In the genomic region with DNA sequence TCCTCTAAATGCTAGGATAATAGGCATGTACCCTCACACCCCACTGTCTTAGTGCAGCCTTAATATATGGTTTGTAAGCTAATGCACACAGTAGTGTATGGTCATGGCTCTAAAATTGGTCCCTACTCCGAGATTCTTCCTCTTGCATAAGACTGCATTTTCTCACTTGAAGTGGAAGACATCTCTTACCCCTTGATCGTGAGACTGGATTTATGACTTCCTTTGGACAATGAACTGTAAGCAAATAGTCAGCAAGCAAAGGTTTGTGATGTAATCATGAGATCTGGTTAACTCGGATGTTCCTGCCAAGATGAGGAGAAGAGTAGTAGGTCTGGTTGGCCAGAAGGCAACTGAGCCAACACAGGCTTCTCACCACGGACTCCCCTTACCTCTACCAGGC, we compare ENCODE assay signal across 25 mouse cellular contexts.
A peak's percentile ranks its signal among the peaks of the same experiment; 100 is the strongest.
DNase-seq lines count a peak whose midpoint lies in the region; ATAC-seq and TF ChIP-seq lines count a peak whose summit lies in the region.
"Had no signal": no experiment of that assay in that cellular context is flagged by ENCODE, and none has a peak within 500 bp of the region (broad histone marks: within the 10 kb centered on the region; RNA-seq: fewer than 3 reads in every experiment).

No protein-coding gene starts in this region.

- no peak for ATAC-seq in liver, embryonic 12.5 days
- ATAC-seq in lung, embryonic 16.5 days (ENCODE audit: low read depth) = peak; percentile 84
- ATAC-seq: forebrain, embryonic 14.5 days; forebrain, postnatal 0 days; Patski had no signal

- no peaks in the 10 kb centered on the region for H3K27me3 ChIP-seq in liver, adult 2 months (ENCODE audit: control insufficient read depth, insufficient read depth, low read length)
- H3K27me3 ChIP-seq in liver, embryonic 12.5 days (replicated peaks) = peaks cover 10% of the 10 kb centered on the region
- H3K27me3 ChIP-seq in lung, embryonic 16.5 days (ENCODE audit: control insufficient read depth, insufficient read depth, low read depth, low read length) = no peaks in the 10 kb centered on the region
- H3K27me3 ChIP-seq in myocyte (ENCODE audit: control insufficient read depth, insufficient read depth, insufficient read length) = no peaks in the 10 kb centered on the region
- H3K27me3 ChIP-seq: embryonic facial prominence, embryonic 12.5 days; embryonic facial prominence, embryonic 15.5 days; hindbrain, embryonic 15.5 days; Patski had no signal

- no peaks in the 10 kb centered on the region for H3K9me3 ChIP-seq in liver, embryonic 12.5 days (replicated peaks)
- H3K9me3 ChIP-seq in lung, embryonic 16.5 days (ENCODE audit: control insufficient read depth, low read length) = no peaks in the 10 kb centered on the region
- H3K9me3 ChIP-seq: embryonic facial prominence, embryonic 12.5 days; embryonic facial prominence, embryonic 15.5 days; heart, embryonic 10.5 days; heart, embryonic 13.5 days; hindbrain, embryonic 15.5 days had no signal

- H3K4me2 ChIP-seq in liver, embryonic 12.5 days = no peak overlapping the region
- H3K4me2 ChIP-seq in lung, embryonic 16.5 days (ENCODE audit: low read depth, low read length) = no peak overlapping the region
- no peak overlapping the region for H3K4me2 ChIP-seq in myocyte (ENCODE audit: low read depth)
- H3K4me2 ChIP-seq: embryonic facial prominence, embryonic 12.5 days; embryonic facial prominence, embryonic 15.5 days; heart, embryonic 13.5 days; hindbrain, embryonic 15.5 days had no signal

- no peaks in the 10 kb centered on the region for H3K79me2 ChIP-seq in liver, adult 2 months (ENCODE audit: control insufficient read depth, insufficient read depth, low read length)
- H3K79me2 ChIP-seq in myocyte (ENCODE audit: control insufficient read depth, insufficient read depth) = no peaks in the 10 kb centered on the region

- peak; percentile 64 for DNase-seq in liver, adult 2 months (ENCODE audit: extremely low read depth, low read depth, low spot score)
- DNase-seq in lung, adult 18-20 months = no peak
- DNase-seq in MN1 (ENCODE audit: low spot score) = peak; percentile 21
- no peak for DNase-seq in right cerebral cortex, postnatal 25 days
- DNase-seq: adrenal gland, adult 2 months; adrenal gland, postnatal 14 days; cerebellum, adult 11 months; cerebellum, adult 2 months; cerebellum, adult 9-11 months; cerebellum, postnatal 25 days; forebrain, postnatal 0 days; gastrocnemius, postnatal 25 days; heart, adult 2 months; heart, postnatal 14 days; heart, postnatal 4 days had no signal

- no peak overlapping the region for H3ac ChIP-seq in myocyte (ENCODE audit: control insufficient read depth, insufficient read length)

- H3K4me3 ChIP-seq in liver, adult 2 months (ENCODE audit: insufficient read depth, low read depth, low read length) = no peak overlapping the region
- H3K4me3 ChIP-seq in liver, embryonic 12.5 days = no peak overlapping the region
- H3K4me3 ChIP-seq in lung, embryonic 16.5 days (ENCODE audit: low read length) = no peak overlapping the region
- H3K4me3 ChIP-seq in myocyte = no peak overlapping the region
- H3K4me3 ChIP-seq: embryonic facial prominence, embryonic 12.5 days; embryonic facial prominence, embryonic 15.5 days; heart, adult 2 months; heart, embryonic 10.5 days; heart, embryonic 13.5 days; hindbrain, embryonic 15.5 days had no signal

- H3K36me3 ChIP-seq in liver, adult 2 months (ENCODE audit: control insufficient read depth, insufficient read depth, low read length) = no peaks in the 10 kb centered on the region
- no peaks in the 10 kb centered on the region for H3K36me3 ChIP-seq in liver, embryonic 12.5 days
- no peaks in the 10 kb centered on the region for H3K36me3 ChIP-seq in lung, embryonic 16.5 days (ENCODE audit: control insufficient read depth, insufficient read depth, low read length)
- no peaks in the 10 kb centered on the region for H3K36me3 ChIP-seq in myocyte (ENCODE audit: control insufficient read depth, insufficient read depth)
- H3K36me3 ChIP-seq: embryonic facial prominence, embryonic 12.5 days; embryonic facial prominence, embryonic 15.5 days; heart, embryonic 10.5 days; heart, embryonic 13.5 days; hindbrain, embryonic 15.5 days had no signal

- no peaks in the 10 kb centered on the region for H3K4me1 ChIP-seq in liver, adult 2 months (ENCODE audit: control insufficient read depth, insufficient read depth, low read length)
- no peaks in the 10 kb centered on the region for H3K4me1 ChIP-seq in liver, embryonic 12.5 days
- peaks cover 2% of the 10 kb centered on the region; the same call in 1 of the 2 replicates for H3K4me1 ChIP-seq in lung, embryonic 16.5 days (replicated peaks; ENCODE audit: control insufficient read depth, insufficient read depth, low read length)
- H3K4me1 ChIP-seq: embryonic facial prominence, embryonic 12.5 days; embryonic facial prominence, embryonic 15.5 days; heart, embryonic 10.5 days; heart, embryonic 13.5 days had no signal

- WGBS in liver, adult 2 months = 8% methylated on average over 4 of the region's 4 CpGs
- WGBS in liver, embryonic 12.5 days (ENCODE audit: insufficient replicate concordance) = 49% methylated on average over 4 of the region's 4 CpGs
- WGBS in lung, embryonic 16.5 days = 51% methylated on average over 4 of the region's 4 CpGs

- TF ChIP-seq CTCF in liver, adult 2 months (IDR thresholded peaks at IDR 0.05; ENCODE audit: low read depth, low read length) = no peak

- no peak overlapping the region for H3K9ac ChIP-seq in liver, adult 2 months (ENCODE audit: low read depth, low read length)
- no peak overlapping the region for H3K9ac ChIP-seq in liver, embryonic 12.5 days
- no peak overlapping the region for H3K9ac ChIP-seq in lung, embryonic 16.5 days (ENCODE audit: low read length)
- H3K9ac ChIP-seq: embryonic facial prominence, embryonic 12.5 days; embryonic facial prominence, embryonic 15.5 days; forebrain, postnatal 0 days; heart, embryonic 13.5 days; hindbrain, embryonic 15.5 days had no signal

- no peak for TF ChIP-seq POLR2A in liver, adult 2 months (IDR thresholded peaks at IDR 0.05; ENCODE audit: extremely low read depth, insufficient read depth, low read length)
- TF ChIP-seq POLR2A in myocyte (IDR thresholded peaks at IDR 0.05; ENCODE audit: insufficient read length, low read depth) = no peak

- H3K27ac ChIP-seq in liver, adult 2 months (replicated peaks; ENCODE audit: insufficient read depth, low read depth, low read length) = no peak overlapping the region
- H3K27ac ChIP-seq in liver, embryonic 12.5 days = no peak overlapping the region
- H3K27ac ChIP-seq in lung, embryonic 16.5 days (ENCODE audit: low read length) = no peak overlapping the region
- H3K27ac ChIP-seq: embryonic facial prominence, embryonic 12.5 days; embryonic facial prominence, embryonic 15.5 days; heart, adult 2 months; heart, embryonic 10.5 days; heart, embryonic 13.5 days; hindbrain, embryonic 15.5 days had no signal

TF ChIP-seq in myocyte, 11 proteins besides CTCF, POLR2A, EP300 and RAD21:
- TF ChIP-seq CEBPB (IDR thresholded peaks at IDR 0.05; ENCODE audit: insufficient read depth, poor library complexity, severe bottlenecking) = 0 out of 2 replicates have a peak, but pooled peaks have one; percentile 36
- TF ChIP-seq POLR2AphosphoS2 (IDR thresholded peaks at IDR 0.05; ENCODE audit: insufficient read length, low read depth) = no peak
- no peak for TF ChIP-seq REST (IDR thresholded peaks at IDR 0.05; ENCODE audit: insufficient read depth, insufficient read length)

Comparison
In these comparisons a context has a peak if more than half of its experiments do, and no peak if none do; other contexts are left out.
1. DNase-seq: peak in liver, adult 2 months (single experiment) and MN1 (single experiment); none in lung, adult 18-20 months (0 of 2) and right cerebral cortex, postnatal 25 days (single experiment).